Mouse (Mus musculus): ENCODE measurements around the gene Ces2h. TPM values are rescaled to one million over a fixed set of nuclear protein-coding genes. Genes with fewer than 3 reads are reported as not detected.

The Ces2h gene
- total and polyA plus RNA-seq, 3 experiments = not detected

DNA sequence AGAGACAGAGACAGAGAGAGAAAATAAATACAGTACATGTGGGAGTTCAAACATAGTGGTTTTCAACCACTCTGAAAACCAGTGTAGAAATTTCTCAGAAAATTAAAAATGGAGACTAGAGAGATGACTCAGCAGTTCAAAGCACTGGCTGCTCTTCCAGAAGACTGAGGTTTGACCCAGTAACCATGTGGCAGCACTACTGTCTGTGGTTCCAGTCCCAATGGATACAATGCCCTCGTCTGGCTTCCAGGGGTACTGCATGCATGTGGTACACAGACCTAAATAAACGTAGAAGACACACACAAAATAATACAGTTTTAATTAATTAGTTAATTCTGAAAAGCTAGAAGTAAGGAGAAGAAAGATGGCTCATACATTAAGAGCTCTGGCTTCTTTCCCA is 24.4 kb downstream of the Ces2h start:
- H3K27me3 ChIP-seq (ENCODE audit: insufficient read depth, low read length) = peaks cover under 1% of the 10 kb centered on the region; the same call in 1 of the 2 replicates
- DNase-seq (ENCODE audit: low spot score) = no peak
- no peaks in the 10 kb centered on the region for H3K4me1 ChIP-seq (ENCODE audit: insufficient read depth, low read depth, low read length)
- ATAC-seq (ENCODE audit: extremely low read depth, insufficient number of reproducible peaks, low FRiP score, poor library complexity, severe bottlenecking) = no peak
- H3K9me3 ChIP-seq (replicated peaks) = no peaks in the 10 kb centered on the region
- no peaks in the 10 kb centered on the region for H3K36me3 ChIP-seq (replicated peaks)
- TF ChIP-seq POLR2AphosphoS5 (IDR thresholded peaks at IDR 0.05; ENCODE audit: insufficient replicate concordance, low read depth, low read length) = no peak
- peak; percentile 26; the same call in 1 of the 2 replicates for TF ChIP-seq CTCF (IDR thresholded peaks at IDR 0.05; ENCODE audit: low read depth, low read length)
- no peak overlapping the region for H3K4me3 ChIP-seq (ENCODE audit: low read depth, low read length)

DNA sequence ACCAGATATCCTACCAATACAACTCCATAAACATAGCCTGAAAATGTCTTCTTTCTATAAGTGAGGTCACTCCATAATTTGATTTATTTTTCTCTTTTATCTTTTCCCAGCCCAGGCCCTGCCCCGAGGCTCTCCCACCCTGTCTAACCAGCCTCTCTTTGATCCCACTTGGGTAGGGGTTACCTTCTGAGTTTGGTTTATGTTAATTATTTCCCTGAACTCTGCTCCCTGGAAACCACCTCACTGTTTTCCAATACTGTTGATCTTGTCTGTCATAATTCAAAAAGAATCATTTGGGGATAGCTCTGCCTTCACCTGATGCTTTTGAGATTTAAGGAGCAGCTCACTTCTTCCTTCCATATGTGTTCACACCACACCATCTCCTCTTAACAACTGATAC is 42.9 kb downstream of the Ces2h start:
- ATAC-seq (ENCODE audit: extremely low read depth, insufficient number of reproducible peaks, low FRiP score, poor library complexity, severe bottlenecking) (no peak), DNase-seq (ENCODE audit: low spot score) (no peak)
- no peak overlapping the region for H3K4me3 ChIP-seq (ENCODE audit: low read depth, low read length)
- no peaks in the 10 kb centered on the region for H3K36me3 ChIP-seq (replicated peaks)
- peaks cover 8% of the 10 kb centered on the region for H3K27me3 ChIP-seq (ENCODE audit: insufficient read depth, low read length)
- H3K9me3 ChIP-seq (replicated peaks) = no peaks in the 10 kb centered on the region
- H3K4me1 ChIP-seq (ENCODE audit: insufficient read depth, low read depth, low read length) = no peaks in the 10 kb centered on the region
- TF ChIP-seq CTCF (IDR thresholded peaks at IDR 0.05; ENCODE audit: low read depth, low read length) (no peak), POLR2AphosphoS5 (IDR thresholded peaks at IDR 0.05; ENCODE audit: insufficient replicate concordance, low read depth, low read length) (no peak), GATA1 (IDR thresholded peaks at IDR 0.05; ENCODE audit: borderline replicate concordance, low read length) (no peak), TAL1 (conservative IDR thresholded peaks at IDR 0.05; ENCODE audit: low read depth, low read length) (no peak), GATA2 (IDR thresholded peaks at IDR 0.05; ENCODE audit: borderline replicate concordance, low read depth, low read length) (no peak)

DNA sequence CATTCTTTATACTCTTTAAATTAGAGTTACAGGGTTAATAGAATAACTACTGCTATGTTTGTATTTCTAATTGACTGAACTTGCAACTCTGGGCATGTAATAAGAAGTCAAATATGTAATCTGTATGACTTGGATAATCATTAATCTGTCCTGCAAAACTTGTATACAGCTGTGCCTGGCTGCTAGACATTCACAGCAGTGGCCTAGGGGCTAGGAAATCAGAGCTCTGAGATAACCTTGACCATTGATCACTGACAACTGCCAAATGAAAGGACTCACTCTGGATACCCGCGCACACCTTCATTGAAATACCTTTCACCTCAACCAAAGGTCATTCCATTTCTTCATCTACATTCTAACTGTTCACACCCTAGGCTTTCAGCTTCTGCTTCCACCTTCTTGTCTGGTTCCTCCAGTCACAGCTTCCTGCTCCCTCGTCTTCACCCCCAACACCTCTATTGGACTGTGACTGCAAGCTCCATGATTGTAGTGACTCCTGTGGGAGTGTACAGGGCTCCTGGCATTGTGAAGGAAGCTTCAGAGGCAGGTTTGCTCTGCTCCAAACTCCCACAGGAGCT is 45.3 kb downstream of the Ces2h start:
- Histone ChIP-seq H3K4me1 (ENCODE audit: insufficient read depth, low read depth, low read length) (no peaks in the 10 kb centered on the region), H3K4me3 (ENCODE audit: low read depth, low read length) (no peak overlapping the region), H3K27me3 (ENCODE audit: insufficient read depth, low read length) (peaks cover 3% of the 10 kb centered on the region; the same call in 1 of the 2 replicates), H3K36me3 (replicated peaks) (no peaks in the 10 kb centered on the region), H3K9me3 (replicated peaks) (no peaks in the 10 kb centered on the region)
- ATAC-seq (ENCODE audit: extremely low read depth, insufficient number of reproducible peaks, low FRiP score, poor library complexity, severe bottlenecking) (no peak), DNase-seq (ENCODE audit: low spot score) (no peak)
- TF ChIP-seq GATA1 (IDR thresholded peaks at IDR 0.05; ENCODE audit: borderline replicate concordance, low read length) (no peak), POLR2AphosphoS5 (IDR thresholded peaks at IDR 0.05; ENCODE audit: insufficient replicate concordance, low read depth, low read length) (no peak), TAL1 (conservative IDR thresholded peaks at IDR 0.05; ENCODE audit: low read depth, low read length) (no peak), CTCF (IDR thresholded peaks at IDR 0.05; ENCODE audit: low read depth, low read length) (no peak), GATA2 (IDR thresholded peaks at IDR 0.05; ENCODE audit: borderline replicate concordance, low read depth, low read length) (no peak)

DNA sequence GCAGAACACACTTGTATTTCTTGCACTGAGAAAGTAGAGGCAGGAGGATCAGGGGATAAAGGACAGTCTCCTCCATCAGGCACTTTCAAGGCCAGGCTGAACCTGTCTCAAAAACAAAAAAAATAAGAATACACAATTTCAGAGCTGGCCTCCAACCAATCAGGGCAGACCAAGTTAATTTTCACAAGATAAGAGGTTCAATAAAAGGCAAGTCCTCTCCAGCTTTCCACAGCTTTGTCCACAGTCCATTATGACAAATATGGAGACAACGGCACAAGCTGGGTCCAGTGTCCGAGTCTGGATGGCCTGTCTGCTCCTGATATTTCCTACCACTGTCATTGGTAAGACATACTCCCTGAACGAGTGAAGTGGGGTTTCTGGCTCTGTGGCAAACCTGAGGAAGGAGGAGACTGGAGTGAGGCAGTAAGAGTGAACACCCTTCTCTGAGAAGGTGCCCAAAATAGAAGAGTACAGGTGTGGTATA is 47.8 kb downstream of the Ces2h start, which contains the start of gene Ces3a:
TSS of gene Ces3a (plus strand) at position 231 of the 484 bp plus-strand sequence.
- no peak for DNase-seq (ENCODE audit: low spot score)
- TF ChIP-seq GATA2 (IDR thresholded peaks at IDR 0.05; ENCODE audit: borderline replicate concordance, low read depth, low read length) (no peak), GATA1 (IDR thresholded peaks at IDR 0.05; ENCODE audit: borderline replicate concordance, low read length) (no peak), POLR2AphosphoS5 (IDR thresholded peaks at IDR 0.05; ENCODE audit: insufficient replicate concordance, low read depth, low read length) (no peak), TAL1 (conservative IDR thresholded peaks at IDR 0.05; ENCODE audit: low read depth, low read length) (no peak), CTCF (IDR thresholded peaks at IDR 0.05; ENCODE audit: low read depth, low read length) (no peak)

DNA sequence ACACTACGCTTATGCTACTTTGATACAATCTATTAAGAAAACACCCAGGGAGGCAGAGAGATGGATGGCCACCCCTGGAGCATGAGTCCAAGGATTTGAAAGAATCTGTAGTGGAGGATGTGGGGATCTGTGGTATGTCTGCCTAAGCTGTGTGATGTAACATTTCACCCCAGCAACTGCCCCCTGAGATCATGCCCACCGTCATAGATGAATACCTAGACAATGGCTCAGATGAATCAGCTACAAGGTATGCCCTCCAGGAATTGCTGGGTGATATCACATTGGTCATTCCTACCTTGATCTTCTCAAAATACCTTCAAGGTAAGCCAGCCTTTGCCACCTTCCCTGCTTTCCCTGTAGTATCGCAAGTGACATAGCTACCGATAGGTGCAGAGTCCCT is 55.6 kb downstream of the Ces2h start:
- Histone ChIP-seq H3K4me1 (ENCODE audit: insufficient read depth, low read depth, low read length) (no peaks in the 10 kb centered on the region), H3K36me3 (replicated peaks) (no peaks in the 10 kb centered on the region), H3K9me3 (replicated peaks) (no peaks in the 10 kb centered on the region), H3K27me3 (ENCODE audit: insufficient read depth, low read length) (no peaks in the 10 kb centered on the region), H3K4me3 (ENCODE audit: low read depth, low read length) (no peak overlapping the region)
- DNase-seq (ENCODE audit: low spot score) (no peak), ATAC-seq (ENCODE audit: extremely low read depth, insufficient number of reproducible peaks, low FRiP score, poor library complexity, severe bottlenecking) (no peak)
- TF ChIP-seq POLR2AphosphoS5 (IDR thresholded peaks at IDR 0.05; ENCODE audit: insufficient replicate concordance, low read depth, low read length) = no peak
- TF ChIP-seq GATA1 (IDR thresholded peaks at IDR 0.05; ENCODE audit: borderline replicate concordance, low read length) = no peak
- no peak for TF ChIP-seq CTCF (IDR thresholded peaks at IDR 0.05; ENCODE audit: low read depth, low read length)
- TF ChIP-seq GATA2 (IDR thresholded peaks at IDR 0.05; ENCODE audit: borderline replicate concordance, low read depth, low read length) = no peak
- TF ChIP-seq TAL1 (conservative IDR thresholded peaks at IDR 0.05; ENCODE audit: low read depth, low read length) = no peak

More for the DNA sequence above, 47.8 kb downstream of the Ces2h start, which contains the start of gene Ces3a:
- no peak for ATAC-seq (ENCODE audit: extremely low read depth, insufficient number of reproducible peaks, low FRiP score, poor library complexity, severe bottlenecking)
- Histone ChIP-seq H3K4me1 (ENCODE audit: insufficient read depth, low read depth, low read length) (no peaks in the 10 kb centered on the region), H3K27me3 (ENCODE audit: insufficient read depth, low read length) (peaks cover 3% of the 10 kb centered on the region; the same call in 1 of the 2 replicates), H3K9me3 (replicated peaks) (no peaks in the 10 kb centered on the region), H3K36me3 (replicated peaks) (no peaks in the 10 kb centered on the region), H3K4me3 (ENCODE audit: low read depth, low read length) (no peak within 1 kb of the TSS)

DNA sequence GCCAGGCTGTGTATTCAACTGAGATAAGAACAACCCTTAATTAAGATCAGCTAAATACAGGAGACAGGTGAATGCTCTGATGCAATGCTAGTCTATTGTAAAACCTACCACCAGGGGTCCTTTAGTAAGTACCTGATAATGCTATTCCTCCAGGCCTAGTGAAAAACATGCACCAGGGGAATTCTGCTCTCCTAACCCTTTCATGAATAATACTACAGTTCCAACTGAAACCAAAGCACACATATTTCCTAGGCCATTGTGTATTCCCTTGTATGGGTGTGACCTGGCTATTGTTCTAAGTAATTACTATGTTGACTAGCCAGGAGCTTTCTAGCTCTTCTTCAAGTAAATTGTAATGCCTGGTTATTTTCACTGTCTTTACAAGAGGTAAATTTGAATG is 59.4 kb downstream of the Ces2h start:
- Histone ChIP-seq H3K36me3 (replicated peaks) (no peaks in the 10 kb centered on the region), H3K27me3 (ENCODE audit: insufficient read depth, low read length) (no peaks in the 10 kb centered on the region), H3K4me1 (ENCODE audit: insufficient read depth, low read depth, low read length) (no peaks in the 10 kb centered on the region), H3K9me3 (replicated peaks) (no peaks in the 10 kb centered on the region), H3K4me3 (ENCODE audit: low read depth, low read length) (no peak overlapping the region)
- DNase-seq (ENCODE audit: low spot score) (no peak), ATAC-seq (ENCODE audit: extremely low read depth, insufficient number of reproducible peaks, low FRiP score, poor library complexity, severe bottlenecking) (no peak)
- no peak for TF ChIP-seq GATA2 (IDR thresholded peaks at IDR 0.05; ENCODE audit: borderline replicate concordance, low read depth, low read length)
- no peak for TF ChIP-seq GATA1 (IDR thresholded peaks at IDR 0.05; ENCODE audit: borderline replicate concordance, low read length)
